Mouse (Mus musculus) testis, adult 2 months (tissue): ENCODE results near the gene Pdgfc.

Experiments
- CTCF ChIP-seq: fragments of 200-500 bp; IDR thresholded peaks from 2 replicates; pipeline ENCODE4 v1.5.1; 2012; ENCODE audit warnings: low read depth, mild to moderate bottlenecking, inconsistent platforms, low read length, moderate library complexity; ENCODE audit not compliant: control insufficient read depth, insufficient read depth, insufficient replicate concordance
- POLR2A ChIP-seq: fragments of 200-500 bp; IDR thresholded peaks from 2 replicates; pipeline ENCODE4 v1.6.1; 2012; ENCODE audit warnings: low read depth, mild to moderate bottlenecking, inconsistent platforms, low read length, moderate library complexity; ENCODE audit not compliant: control insufficient read depth

- TF ChIP-seq CTCF: no peak
- TF ChIP-seq POLR2A: no peak
Observed at GRCm38 (mm10) chr3:81121731-81122130, 85.5 kb downstream of the Pdgfc start.
